Mouse (Mus musculus) spleen, adult 2 months (tissue): ENCODE measurements around the gene Armc12. TPM values are rescaled to one million over a fixed set of nuclear protein-coding genes. Genes with fewer than 3 reads are reported as not detected.
"Not testable (repeated sequence)": the region's sequence is repeated elsewhere in the genome, so short reads cannot be mapped to it uniquely, and the experiment has no call there.

Source experiments
- DNase-seq, 2 experiments: peaks; one replicate each; pipeline versions ENCODE4 v3.0.0 to v3.0.0-alpha.2; 2012 to 2021; ENCODE audit warnings: low spot score in 2 of 2, low read depth in 1 of 2
- H3K27ac ChIP-seq: fragments of 200-500 bp; 2 replicates; pipeline ENCODE4 v1.5.1; 2012; ENCODE audit warnings: low read length, inconsistent platforms; ENCODE audit not compliant: insufficient read depth
- H3K27me3 ChIP-seq: fragments of 200-500 bp; 2 replicates; pipeline ENCODE4 v1.6.1; 2012; ENCODE audit warnings: mild to moderate bottlenecking, moderate library complexity, low read length, inconsistent platforms; ENCODE audit not compliant: control insufficient read depth, insufficient read depth
- H3K36me3 ChIP-seq: fragments of 200-500 bp; 2 replicates; pipeline ENCODE4 v1.6.1; 2012; ENCODE audit warnings: mild to moderate bottlenecking, low read length, inconsistent platforms; ENCODE audit not compliant: control insufficient read depth, insufficient read depth
- H3K4me1 ChIP-seq: fragments of 200-500 bp; 2 replicates; pipeline ENCODE4 v1.6.1; 2011; ENCODE audit warnings: inconsistent platforms; ENCODE audit not compliant: control insufficient read depth, insufficient read depth, insufficient read length
- H3K4me3 ChIP-seq: fragments of 200-500 bp; 2 replicates; pipeline ENCODE4 v1.5.1; 2011; ENCODE audit warnings: mild to moderate bottlenecking, inconsistent platforms; ENCODE audit not compliant: insufficient read depth, insufficient read length; ENCODE audit errors: extremely low read depth
- CTCF ChIP-seq: fragments of 200-500 bp; IDR thresholded peaks from 2 replicates; pipeline ENCODE4 v1.5.1; 2011; ENCODE audit warnings: mild to moderate bottlenecking, inconsistent platforms; ENCODE audit not compliant: insufficient read depth, insufficient read length, insufficient replicate concordance; ENCODE audit errors: extremely low read depth
- POLR2A ChIP-seq: fragments of 200-500 bp; IDR thresholded peaks from 2 replicates; pipeline ENCODE4 v1.6.1; 2011; ENCODE audit warnings: low read depth, low read length, inconsistent platforms
- WGBS: fragments of 180-500 bp; shearing (Covaris S2); methylation state at CpG from one replicate; pipeline ENCODE4 v1.1.7; 2018; 5-methylcytosine and 5-hydroxymethylcytosine counted together
- polyA plus RNA-seq: library from polyadenylated mRNA; depleted of rRNA; stranded (reverse); fragments of >200 nt; gene quantifications from 2 replicates; pipeline ENCODE4 v1.2.3, GENCODE M21; 2012

The Armc12 gene
- polyA plus RNA-seq, 1 experiment: 0.25 TPM

DNA sequence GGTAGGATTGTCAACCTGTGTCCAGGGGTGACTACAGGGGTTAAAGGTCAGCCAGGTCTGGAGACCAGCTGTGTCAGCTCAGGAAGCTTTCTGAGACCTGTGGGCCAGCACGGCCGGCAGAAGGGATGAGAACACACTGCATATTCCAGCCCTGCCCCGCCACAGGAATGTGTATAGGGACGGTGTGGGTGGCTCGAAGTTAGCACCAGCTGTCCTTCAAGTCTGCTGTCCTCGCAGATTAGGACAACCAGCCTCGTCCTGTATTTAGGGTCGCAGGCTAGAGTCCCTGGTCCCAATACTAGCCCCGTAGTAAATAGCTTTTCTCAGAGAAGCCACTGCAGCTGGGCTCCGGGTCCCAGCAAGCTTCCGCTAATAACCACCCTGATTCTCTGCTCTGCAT lies 17.9 kb downstream of the Armc12 start:
- H3K36me3 ChIP-seq: no peaks in the 10 kb centered on the region
- H3K27ac ChIP-seq: no peak overlapping the region
- DNase-seq: no peak
- 76% methylated on average over 11 of the region's 11 CpGs for WGBS
- no peak overlapping the region for H3K4me3 ChIP-seq
- TF ChIP-seq POLR2A: no peak
- no peak for TF ChIP-seq CTCF
- no peaks in the 10 kb centered on the region for H3K4me1 ChIP-seq
- no peaks in the 10 kb centered on the region for H3K27me3 ChIP-seq

DNA sequence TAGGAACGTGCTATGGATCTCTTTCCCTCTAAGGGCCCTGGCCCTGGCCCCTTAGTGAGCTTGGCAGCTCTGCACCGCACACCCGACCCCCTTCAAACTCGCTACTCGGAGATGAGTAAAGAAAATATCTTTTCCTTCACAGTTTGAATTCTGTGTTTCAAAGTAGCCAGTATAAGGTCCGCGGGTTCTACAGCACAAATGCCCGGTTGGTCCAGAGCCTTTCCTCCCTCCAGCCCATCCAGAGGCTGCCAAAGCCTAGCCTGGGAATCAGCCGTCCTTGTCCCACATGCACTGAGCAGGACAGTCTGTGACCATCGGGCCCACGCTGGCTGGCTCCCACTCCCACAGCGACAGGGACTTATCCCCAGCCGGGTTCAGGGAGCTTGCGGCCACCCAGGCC lies 18.5 kb downstream of the Armc12 start, which contains the start of gene Clpsl2:
Clpsl2 (plus strand) TSS at position 301 of the 400 bp plus-strand sequence.
- 83% methylated on average over 14 of the region's 14 CpGs for WGBS
- no peaks in the 10 kb centered on the region for H3K4me1 ChIP-seq

DNA sequence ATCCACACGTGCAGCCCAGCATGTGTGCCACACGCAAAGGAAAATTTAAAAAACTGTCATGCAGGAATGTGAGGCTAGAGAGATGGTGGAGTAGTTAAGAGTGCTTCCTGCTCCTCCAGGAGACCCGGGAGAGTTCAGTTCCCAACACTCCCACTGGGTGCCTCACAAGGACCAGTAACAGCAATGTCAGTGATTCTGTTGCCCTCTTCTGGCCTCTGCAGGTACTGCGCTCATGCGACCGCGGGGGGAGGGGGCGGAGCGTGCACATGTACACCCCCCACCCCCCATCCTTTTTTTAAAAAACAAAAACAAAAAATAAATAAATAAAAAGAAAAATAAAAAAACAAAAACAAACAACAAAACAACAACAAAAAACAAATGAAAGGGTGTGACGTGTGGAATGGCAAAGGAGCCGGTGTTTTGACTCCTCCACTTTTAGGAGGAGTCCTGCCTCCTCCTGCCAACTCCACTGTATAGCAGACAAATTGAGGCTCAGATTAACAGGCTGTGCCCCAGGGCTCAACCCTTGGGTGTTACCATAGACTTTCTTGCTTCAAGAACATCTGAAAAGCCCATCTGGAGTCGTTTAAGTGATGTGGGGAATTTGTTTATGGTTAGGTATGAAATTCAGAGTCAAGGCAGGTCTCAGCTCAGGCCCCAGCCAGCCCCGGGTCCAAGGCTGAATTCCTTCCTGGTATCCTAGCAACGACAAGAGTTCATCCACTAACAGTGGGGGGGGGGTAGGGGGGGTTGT lies 22.6 kb downstream of the Armc12 start:
- TF ChIP-seq CTCF: peak; percentile 92
- no peak for TF ChIP-seq POLR2A
- Histone ChIP-seq H3K36me3 (no peaks in the 10 kb centered on the region), H3K4me1 (no peaks in the 10 kb centered on the region), H3K27me3 (no peaks in the 10 kb centered on the region), H3K27ac (no peak overlapping the region), H3K4me3 (no peak overlapping the region)
- DNase-seq: peak; percentile 12 to 45
- 20% methylated on average over 14 of the region's 14 CpGs for WGBS

More for the DNA sequence above, 18.5 kb downstream of the Armc12 start, which contains the start of gene Clpsl2:
- Histone ChIP-seq H3K27me3 (no peaks in the 10 kb centered on the region), H3K36me3 (no peaks in the 10 kb centered on the region), H3K27ac (no peak within 1 kb of the TSS), H3K4me3 (no peak within 1 kb of the TSS)
- no peak for DNase-seq
- no peak for TF ChIP-seq POLR2A
- TF ChIP-seq CTCF: no peak

DNA sequence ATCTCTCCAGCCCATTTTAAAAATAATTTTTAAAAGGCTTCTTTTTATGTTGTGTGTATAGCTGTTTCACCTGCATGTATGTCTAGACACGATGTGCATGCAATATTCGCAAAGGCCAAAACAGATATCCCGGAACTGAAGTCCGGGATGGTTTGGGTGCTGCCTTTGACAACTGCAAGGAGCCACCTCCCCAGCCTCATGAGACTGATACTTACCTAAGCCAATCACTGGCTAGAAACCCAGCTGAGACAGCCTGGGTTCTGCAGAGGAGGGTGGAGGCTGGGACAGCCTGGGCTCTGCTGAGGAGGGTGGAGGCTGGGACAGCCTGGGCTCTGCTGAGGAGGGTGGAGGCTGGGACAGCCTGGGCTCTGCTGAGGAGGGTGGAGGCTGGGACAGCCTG lies 23.4 kb downstream of the Armc12 start:
- not testable (repeated sequence) for H3K27ac ChIP-seq, DNase-seq, H3K4me1 ChIP-seq, H3K4me3 ChIP-seq, H3K27me3 ChIP-seq, H3K36me3 ChIP-seq
- 90% methylated on average over 4 of the region's 4 CpGs for WGBS

DNA sequence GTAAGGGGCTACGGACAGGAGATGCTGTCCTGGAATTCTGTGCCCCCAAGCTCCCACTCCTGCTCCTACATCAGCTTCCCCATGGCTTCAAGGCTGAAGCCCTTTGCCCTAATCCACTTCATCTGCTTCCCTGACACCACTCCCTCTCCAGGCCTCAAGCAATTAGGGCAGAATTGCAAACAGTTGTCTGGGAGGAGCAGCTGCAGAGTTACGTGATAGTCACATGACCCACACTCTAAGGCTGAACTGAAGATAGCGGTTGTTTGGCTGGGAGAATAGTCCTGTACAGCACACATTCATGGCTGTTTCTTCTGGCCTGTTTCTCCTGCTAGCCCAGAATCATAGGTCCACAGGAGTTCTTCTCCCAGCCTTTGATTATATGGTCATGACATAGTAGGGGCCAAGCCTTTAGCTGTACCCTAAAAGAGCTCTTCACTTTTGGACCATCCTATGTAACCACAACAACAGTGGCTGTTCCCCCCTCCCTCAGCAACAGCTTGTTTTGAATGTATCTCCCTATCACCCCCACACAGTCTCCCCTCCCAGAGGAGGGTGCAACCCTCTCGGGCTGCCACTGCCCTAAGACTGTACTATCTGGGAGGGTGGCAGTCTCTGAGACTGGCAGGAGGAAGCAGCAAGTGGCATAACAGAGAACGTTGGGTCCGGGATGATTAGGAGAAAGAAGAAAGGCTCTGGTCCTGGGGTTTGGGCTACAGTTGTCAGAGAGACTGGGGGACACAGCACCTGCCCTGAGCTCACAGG lies 26.2 kb downstream of the Armc12 start:
- Histone ChIP-seq H3K27ac (no peak overlapping the region), H3K36me3 (no peaks in the 10 kb centered on the region), H3K27me3 (no peaks in the 10 kb centered on the region), H3K4me3 (no peak overlapping the region), H3K4me1 (no peaks in the 10 kb centered on the region)
- TF ChIP-seq CTCF: no peak
- TF ChIP-seq POLR2A: no peak
- DNase-seq: no peak
- 44% methylated on average over 6 of the region's 6 CpGs for WGBS

DNA sequence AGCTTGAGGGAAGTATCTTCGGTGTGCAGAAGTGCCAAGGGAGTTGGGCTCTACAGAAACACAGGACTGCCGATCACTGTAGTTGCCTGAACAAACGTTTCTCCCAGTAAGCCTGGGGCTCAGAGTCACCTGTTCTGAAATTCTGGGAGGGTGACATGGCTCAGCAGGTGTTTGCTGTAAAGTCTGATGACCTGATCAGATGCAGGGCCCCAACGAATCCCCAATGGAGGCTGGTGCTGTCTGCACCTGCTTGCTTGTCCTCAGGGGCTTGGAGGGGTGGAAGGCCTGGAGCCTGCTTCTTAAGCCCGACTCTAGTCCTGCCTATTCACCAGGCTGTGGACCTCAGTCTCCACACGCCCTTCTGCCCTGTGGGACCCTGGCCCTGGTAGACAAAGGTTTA lies 27.2 kb downstream of the Armc12 start:
- no peak overlapping the region for H3K4me3 ChIP-seq
- TF ChIP-seq POLR2A (no peak), CTCF (no peak)
- WGBS: 80% methylated on average over 6 of the region's 6 CpGs
- no peaks in the 10 kb centered on the region for H3K36me3 ChIP-seq
- no peak overlapping the region for H3K27ac ChIP-seq
- no peak for DNase-seq
- H3K27me3 ChIP-seq: no peaks in the 10 kb centered on the region
- no peaks in the 10 kb centered on the region for H3K4me1 ChIP-seq

DNA sequence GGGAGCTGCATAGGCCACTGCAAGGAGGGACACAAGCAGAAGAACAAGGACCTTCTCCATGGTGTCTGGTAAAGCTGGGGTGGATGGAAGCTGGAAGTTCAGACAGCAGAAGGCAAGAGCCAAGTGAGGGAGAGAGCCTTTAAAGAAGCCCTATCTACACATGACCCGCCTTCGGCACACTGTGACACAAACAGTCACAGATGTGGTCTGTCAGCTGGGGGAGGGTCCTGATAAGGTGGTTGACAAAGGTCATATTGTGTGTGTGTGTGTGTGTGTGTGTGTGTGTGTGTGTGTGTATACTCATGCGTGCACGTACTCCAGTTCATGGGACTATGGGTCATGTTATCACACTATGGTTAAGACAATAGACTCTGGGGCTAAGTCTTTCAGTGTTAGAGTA lies 30.0 kb downstream of the Armc12 start, which contains the start of gene Clps:
Clps (minus strand) TSS at position 169 of the 400 bp plus-strand sequence.
- no peaks in the 10 kb centered on the region for H3K27me3 ChIP-seq
- no peak for TF ChIP-seq CTCF
- no peak for TF ChIP-seq POLR2A
- no peak within 1 kb of the TSS for H3K4me3 ChIP-seq
- H3K27ac ChIP-seq: no peak within 1 kb of the TSS
- DNase-seq: no peak
- no peaks in the 10 kb centered on the region for H3K36me3 ChIP-seq
- 94% methylated on average over 4 of the region's 4 CpGs for WGBS
- H3K4me1 ChIP-seq: no peaks in the 10 kb centered on the region
